Mouse (Mus musculus) E14TG2a.4 (cell line): ENCODE data around the gene Ang.

Source experiments
- CTCF ChIP-seq: conservative IDR thresholded peaks from 2 replicates; pipeline ENCODE4 v1.5.1; 2014; ENCODE audit warnings: low read length
- NANOG ChIP-seq: IDR thresholded peaks from 2 replicates; pipeline ENCODE4 v1.6.1; 2014; ENCODE audit warnings: borderline replicate concordance, low read length, mixed read lengths
- POU5F1 ChIP-seq: IDR thresholded peaks from 2 replicates; pipeline ENCODE4 v1.6.1; 2014; ENCODE audit warnings: low read length, borderline replicate concordance

GRCm38 (mm10) chr14:51148006-51148405 lies 57.1 kb downstream of the Ang start:
- TF ChIP-seq CTCF = no peak
- TF ChIP-seq NANOG = no peak
- no peak for TF ChIP-seq POU5F1
